Mouse (Mus musculus) left cerebral cortex, postnatal 10 days (tissue): Measurements from ENCODE around the gene Fgfbp3. TPM values are rescaled to one million over a fixed set of nuclear protein-coding genes. Genes with fewer than 3 reads are reported as not detected.
A peak's percentile ranks its signal among the peaks of the same experiment; 100 is the strongest.
"Not testable (repeated sequence)": the region's sequence is repeated elsewhere in the genome, so short reads cannot be mapped to it uniquely, and the experiment has no call there.

ENCODE experiments used
- DNase-seq, 2 experiments: peaks; one replicate each; pipeline ENCODE4 v3.0.0; 2021 to 2022; ENCODE audit warnings: low spot score in 2 of 2, mixed read lengths in 1 of 2; ENCODE audit errors: extremely low spot score in 1 of 2
- intact Hi-C: fragments of 180-260 bp; cut with DNase I; formaldehyde crosslinking; loops from one replicate; pipeline ENCODE4 v1.15.1; 2025
- total RNA-seq, 2 experiments: library from RNA; stranded (reverse); gene quantifications; 2 replicates each; pipeline ENCODE4 v1.2.3; 2021

Fgfbp3 gene
- 10 to 100 TPM; 10.2 to 10.6 TPM for total RNA-seq

DNA sequence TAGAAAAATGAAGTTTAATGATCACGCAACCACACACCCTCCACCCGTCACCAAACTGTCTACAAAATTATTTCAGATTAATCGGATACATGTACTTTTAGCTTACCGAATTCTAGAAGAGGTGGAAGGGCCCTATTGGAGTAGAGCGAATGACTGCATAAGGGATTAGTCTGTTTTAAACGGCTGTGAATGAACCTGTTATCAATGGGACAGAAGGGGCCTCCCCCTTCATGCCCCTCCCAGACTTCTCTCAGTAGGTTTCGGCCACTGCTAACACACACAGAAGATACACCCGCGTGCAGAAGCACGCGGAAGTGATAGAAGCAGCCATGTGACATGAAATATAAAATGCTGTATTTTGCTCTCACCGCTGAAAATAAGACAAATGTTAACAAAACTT, at the start of gene Fgfbp3:
Fgfbp3 (minus strand) TSS at position 150 of the 400 bp plus-strand sequence.
- intact Hi-C loops = loop anchor here (2.0 kb wide), 1 partner anchor 457 kb away; the partner anchor contains the start of gene Kif11
- DNase-seq = no peak

DNA sequence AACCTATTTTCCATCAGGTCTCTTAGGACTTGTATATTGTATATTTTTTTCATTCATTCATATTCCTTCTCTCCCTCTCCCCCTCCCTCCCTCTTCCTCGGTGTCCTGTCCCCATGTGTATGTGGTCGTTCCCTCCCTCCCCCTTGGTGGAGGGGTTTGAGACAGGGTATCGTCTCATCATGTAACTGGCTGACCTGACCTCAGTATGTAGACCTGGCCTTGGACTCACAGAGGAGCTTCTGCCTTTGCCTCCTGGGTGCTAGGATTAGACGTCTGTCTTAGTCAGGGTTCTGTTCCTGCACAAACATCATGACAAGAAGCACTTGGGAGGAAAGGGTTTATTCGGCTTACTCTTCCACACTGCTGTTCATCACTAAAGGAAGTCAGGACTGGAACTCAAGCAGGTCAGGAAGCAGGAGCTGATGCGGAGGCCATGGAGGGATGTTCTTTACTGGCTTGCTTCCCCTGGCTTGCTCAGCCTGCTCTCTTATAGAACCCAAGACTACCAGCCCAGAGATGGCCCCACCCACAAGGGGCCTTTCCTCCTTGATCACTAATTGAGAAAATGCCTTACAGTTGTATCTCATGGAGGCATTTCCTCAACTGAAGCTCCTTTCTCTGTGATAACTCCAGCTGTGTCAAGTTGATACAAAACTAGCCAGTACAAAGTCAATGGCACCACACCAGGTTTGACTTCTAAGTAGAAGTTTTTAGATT, 43.3 kb upstream of the Fgfbp3 start:
- intact Hi-C loops, DNase-seq: not testable (repeated sequence)

DNA sequence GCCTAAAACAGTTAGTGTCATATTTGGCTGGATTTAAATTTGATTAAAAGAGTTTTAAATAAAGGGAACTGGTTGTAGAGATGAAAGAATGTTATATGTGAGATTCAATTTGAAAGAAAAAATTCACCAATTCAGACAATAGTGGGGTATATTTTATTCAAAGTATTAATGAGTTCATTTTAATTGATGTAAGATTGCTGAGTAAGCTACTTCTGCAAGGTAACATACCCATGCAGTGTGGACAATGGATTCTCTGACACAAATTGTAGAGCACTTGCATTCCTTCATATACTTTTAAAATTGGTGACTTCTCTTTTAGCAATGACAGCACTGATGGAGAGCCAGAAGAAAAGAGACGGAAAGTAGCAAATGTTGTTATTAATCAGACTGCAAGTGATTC, 41.9 kb upstream of the Fgfbp3 start:
- no peak for DNase-seq
- intact Hi-C loops = no loop called here

DNA sequence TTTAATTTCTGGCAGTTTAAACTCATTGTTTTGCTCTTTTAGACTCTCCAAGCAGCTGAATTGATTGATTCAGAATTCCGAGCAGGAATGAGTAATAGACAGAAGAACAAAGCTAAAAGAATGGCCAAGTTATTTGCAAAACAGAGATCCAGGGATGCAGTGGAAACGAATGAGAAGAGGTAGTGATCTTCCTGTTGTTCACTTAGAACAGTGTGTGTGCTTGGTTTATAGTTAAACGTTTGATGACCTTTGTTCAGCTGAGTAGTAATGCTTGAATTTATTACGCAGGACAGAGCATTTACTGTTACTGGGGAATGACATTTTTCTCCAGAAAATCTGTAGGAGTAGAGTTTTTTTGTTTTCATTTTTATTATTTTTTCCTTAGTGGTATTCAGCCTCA, 38.9 kb upstream of the Fgfbp3 start:
- DNase-seq = no peak
- intact Hi-C loops = no loop called here

DNA sequence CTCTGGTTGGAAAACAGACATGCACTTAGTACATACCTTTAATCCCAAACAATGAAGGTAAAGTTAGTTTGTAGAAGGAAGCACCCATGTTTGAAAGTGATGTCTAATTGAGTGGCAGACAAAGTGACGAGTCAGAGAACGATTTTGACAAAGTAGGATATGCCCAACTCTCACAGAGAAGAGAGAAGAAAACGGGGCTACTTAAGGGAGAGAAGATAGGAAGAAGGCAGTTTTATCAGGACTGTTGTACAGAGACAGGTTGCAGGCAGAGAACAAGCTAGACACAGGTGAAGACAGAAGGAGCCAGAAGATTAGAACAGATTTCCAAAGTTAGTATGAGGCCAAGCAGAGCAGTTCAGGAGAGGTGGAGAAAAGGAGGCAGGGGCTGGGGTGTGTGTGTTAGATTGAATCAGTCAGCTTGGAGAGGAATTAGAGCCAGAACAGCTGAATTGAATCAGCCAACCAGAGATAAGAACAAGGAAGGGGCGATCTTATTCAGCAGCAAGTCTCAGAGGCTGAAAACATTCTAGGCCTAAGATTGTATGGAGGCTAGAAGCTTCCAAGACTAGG, 34.3 kb upstream of the Fgfbp3 start:
- DNase-seq = no peak
- intact Hi-C loops = no loop called here

DNA sequence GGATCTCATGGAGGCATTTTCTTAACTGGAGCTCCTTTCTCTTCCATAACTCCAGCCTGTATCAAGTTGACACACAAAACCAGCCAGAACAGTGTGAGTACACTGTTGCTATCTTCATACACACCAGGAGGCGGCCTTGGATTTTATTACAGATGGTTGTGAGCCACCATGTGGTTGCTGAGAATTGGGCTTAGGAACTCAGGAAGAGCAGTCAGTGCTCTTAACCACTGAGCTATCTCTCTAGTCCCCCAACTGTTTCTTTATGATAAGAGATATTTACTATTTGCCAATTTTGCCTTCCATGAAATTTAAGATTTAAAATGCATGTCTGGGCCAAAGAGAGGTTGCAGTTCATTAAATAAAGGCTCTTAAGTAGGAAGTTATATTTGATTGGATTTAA, 20.6 kb upstream of the Fgfbp3 start:
- DNase-seq = no peak
- intact Hi-C loops = no loop called here

DNA sequence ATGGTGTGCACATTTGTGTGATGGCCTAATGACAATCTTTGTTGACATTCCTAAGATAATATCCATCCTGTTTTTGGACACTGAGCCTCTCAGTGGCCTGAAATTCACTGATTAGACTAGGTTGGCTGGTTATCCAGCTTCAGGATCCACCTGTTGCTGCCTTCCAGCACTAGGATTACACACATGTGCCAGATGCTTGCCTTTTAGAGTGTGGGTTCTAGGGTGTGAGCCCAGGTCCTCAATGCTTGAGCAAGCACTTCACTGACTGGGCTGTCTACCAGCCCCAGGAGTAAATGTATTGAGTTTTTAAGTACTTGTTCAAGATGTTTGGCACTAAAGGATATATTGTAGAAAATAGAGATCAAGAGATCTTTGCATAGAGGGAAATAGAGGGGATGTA, 18.6 kb upstream of the Fgfbp3 start:
- DNase-seq = no peak
- intact Hi-C loops = no loop called here

DNA sequence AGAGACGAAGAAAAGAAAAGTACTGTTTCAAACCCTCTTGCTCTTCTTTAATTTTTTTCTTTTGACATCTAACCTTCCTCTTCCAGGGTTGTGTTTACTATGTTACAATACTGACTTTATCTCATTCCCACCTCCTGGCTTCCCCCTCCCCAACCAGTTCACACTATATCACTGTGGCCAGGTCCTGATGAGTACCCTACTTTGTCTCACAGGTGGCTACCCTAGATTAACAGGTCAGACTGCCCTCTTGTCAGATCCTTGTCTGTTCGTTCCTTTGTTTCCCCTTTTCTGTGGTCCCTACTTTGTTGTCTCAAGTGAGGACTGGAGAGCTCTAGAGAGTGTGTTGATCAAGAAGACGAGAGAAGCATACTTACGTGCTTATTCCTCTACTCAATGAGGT, 16.9 kb upstream of the Fgfbp3 start:
- no peak for DNase-seq
- intact Hi-C loops = no loop called here

DNA sequence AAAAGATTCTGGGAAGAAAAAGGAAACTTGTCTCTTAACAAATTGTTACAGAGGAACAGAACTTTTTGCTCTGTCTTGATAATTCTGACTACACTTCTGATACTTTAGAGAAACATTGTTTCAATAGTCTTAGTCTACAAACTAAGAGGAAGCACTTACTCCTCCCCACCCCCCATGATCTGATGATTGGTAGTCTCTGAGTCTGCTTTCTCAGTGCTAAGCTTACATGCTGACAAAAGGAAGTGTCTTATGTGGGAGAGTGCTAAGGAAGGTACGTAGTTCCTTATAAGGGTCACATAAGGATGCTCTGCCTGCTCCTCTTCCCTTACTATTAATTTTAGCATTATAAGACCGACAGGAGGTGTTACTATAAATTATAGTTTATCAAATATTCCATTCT, 13.2 kb upstream of the Fgfbp3 start:
- DNase-seq = no peak
- intact Hi-C loops = no loop called here

DNA sequence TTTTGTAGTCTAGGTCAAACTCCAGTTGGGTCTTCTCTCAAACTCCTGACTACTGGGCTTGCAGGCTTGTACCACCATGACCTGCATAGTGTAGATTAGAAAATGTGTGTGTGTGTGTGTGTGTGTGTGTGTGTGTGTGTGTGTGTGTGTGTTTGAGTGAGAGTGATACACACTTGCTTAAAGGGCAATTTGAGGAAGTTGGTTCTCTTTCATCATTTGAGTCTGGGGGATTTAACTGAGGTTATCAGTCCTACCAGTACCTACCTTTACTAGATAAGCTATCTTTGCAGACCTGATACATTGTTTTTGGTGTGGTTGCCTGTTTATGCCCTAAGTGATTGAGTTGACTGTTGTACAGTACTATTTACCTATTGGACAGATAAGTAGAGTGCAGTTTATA, 12.7 kb upstream of the Fgfbp3 start:
- DNase-seq = no peak
- intact Hi-C loops = no loop called here

DNA sequence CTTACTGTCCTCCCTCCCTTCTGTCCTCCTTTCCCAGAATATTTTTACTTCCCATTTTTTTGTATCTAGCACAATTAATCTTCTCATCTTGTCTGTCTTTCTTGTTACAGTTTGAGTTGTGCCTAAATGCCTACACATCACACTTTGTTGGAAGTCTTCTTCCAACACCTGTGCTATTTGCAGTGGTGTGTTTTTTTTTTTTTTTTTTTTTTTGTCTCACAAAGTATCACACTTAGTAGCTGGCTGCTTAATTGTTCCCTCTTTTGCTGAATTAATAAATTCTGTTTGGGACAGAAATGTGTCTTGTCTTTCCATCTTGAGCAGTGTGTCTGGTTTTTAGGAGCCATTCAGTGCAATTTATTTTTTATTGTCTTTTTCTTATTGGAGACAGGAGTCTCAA, 10.4 kb upstream of the Fgfbp3 start:
- intact Hi-C loops = loop anchor here (5.0 kb wide), 1 partner anchor 337 kb away; no protein-coding TSS in a partner anchor
- DNase-seq = no peak

DNA sequence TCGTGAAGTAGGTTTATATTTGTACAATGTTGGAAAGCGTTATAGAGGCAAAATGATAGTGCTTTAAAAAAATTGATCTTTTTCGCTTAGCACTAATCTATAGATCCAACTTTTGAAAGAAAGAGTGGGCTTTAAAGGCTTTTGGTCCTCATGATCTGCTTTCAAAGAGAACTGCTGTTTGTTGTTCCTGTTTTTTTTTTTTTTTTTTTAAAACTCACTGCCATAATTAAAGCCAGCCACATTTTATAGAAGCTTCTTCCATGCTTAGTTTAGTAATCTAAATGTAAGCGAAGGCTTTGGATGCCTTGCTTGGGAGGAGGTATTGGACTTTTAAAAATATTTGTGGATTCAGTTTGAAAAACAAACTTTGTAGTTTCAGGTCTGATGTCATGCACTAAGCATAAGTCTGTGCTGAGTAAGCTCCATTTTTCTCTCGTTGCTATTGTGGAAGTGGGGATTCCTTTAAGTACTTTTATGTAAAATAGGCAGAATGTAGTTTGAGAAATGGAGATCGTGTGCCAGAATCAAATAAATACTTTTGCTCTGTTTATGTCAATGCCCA, 8.5 kb upstream of the Fgfbp3 start:
- intact Hi-C loops = loop anchor here (5.0 kb wide), 1 partner anchor 339 kb away; no protein-coding TSS in a partner anchor

DNA sequence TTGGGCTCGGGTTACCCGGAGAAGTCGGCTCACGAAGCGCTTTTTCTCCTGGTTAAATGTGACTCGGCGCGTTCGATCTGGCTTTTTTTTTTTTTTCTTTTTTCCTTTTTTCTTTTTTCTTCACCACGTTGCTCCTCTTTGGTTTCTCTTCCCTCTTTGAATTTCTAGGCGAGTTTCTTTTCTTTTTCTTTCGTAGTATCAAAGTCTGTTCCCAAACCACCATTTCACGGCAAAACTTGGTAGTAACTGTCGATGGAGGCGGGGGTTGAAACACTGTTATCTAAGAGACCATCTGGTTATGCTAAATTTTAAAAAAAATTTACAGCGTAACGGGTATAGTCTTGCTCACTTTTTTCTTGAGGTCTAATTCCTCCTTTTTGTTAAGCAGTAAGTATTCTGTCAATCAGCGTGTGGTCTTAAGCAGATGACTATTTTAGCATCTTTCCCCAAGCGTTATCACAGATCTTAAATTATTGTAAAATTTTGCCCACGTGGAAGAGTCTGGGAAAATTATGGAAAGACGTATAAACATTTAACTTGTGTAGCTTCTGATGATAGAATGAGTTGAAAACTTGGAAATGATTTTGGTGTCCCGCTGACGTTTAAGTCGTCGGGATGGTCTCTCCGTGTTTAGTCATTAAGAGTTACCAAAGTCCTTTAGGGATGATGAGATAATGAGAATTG, 7.3 kb upstream of the Fgfbp3 start:
- DNase-seq = no peak
- intact Hi-C loops = loop anchor here (5.0 kb wide), 1 partner anchor 341 kb away; no protein-coding TSS in a partner anchor

More for the DNA sequence above, 8.5 kb upstream of the Fgfbp3 start:
- DNase-seq = no peak

DNA sequence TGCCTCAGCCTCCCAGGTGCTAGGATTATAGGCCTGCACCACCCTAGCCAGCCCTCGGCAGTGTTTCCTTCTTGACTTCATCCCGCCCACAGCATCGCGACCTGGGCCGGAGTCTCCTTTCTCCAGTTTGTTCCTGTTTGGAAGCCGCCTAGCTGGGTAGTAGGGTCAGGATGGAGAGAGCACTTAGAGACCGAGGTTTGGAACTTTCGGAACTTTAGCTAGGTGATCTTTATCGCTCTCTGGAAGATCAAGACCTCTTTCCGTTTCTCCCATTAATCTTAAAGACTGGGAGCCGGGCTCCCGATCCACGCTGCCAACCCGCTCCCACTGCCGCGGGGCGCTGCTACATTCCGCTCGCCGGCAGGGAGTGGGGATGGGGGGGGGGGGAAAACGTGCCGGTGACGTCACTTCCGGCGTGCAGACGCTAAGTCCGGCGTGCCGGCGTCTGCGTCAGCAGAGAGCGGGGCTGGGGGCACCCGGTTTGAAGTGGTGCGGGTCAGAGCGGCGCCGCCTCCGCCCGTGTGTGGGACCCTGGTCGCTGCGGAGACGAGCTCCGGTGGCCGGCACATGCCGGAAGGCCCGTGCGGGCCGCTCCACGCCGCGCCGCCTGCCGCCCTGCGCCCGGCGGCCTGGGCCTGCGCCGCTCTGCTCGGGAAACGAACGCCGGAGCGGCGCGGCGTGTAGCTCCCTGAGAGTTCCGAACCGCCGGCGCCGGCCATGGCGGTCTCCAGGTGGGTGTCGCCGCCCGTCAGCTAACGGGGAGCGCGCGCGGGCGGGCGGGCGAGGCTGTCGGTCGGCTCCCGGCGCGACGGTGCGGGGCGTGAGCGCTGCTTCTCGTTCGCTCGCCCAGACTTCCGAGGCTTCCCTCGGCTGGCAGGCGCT, 6.5 kb upstream of the Fgfbp3 start, which contains the start of gene Btaf1:
Btaf1 (plus strand) TSS at position 409 of the 882 bp plus-strand sequence.
- DNase-seq = peak; percentile 69 to 93
- intact Hi-C loops = loop anchor here (5.0 kb wide), 1 partner anchor 341 kb away; no protein-coding TSS in a partner anchor

DNA sequence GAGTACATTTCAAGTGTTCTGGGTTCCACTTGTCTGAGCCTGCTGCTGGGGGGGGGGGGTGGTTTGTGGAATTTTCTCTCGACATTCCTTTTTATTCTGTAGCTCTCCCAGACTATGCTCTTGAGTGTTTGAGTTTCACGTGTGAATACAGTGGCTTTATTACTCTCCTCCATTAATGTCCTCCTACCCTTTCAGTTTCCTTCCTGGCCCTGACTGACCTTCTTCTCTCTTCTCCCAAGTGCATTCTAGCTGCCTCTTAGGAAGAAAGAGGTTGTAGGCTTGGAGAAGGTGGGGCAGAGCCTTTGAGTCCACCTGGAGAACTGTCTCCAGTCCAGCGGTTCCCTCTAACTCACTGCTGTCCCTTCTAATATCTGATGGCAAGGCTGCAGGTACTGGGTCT, 3.5 kb upstream of the Fgfbp3 start:
- intact Hi-C loops = loop anchor here (5.0 kb wide), 1 partner anchor 36 kb away; no protein-coding TSS in a partner anchor
- DNase-seq = no peak

DNA sequence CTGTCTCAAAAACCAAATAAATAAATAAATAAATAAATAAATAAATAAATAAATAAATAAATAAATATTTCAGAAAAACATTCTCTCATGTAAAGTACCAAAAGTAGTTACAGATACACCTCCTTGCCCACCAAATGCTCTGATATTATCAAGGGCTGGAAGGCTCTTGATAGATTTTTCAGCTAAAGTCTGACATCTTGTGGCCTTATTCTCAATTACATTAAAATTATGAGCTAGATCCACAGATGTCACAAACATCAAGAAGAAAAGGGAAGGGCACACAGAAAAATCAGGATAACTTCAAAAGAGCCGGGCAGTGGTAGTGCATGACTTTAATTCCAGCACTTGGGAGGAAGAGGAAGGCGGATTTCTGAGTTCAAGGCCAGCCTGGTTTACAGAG, 2.6 kb upstream of the Fgfbp3 start:
- intact Hi-C loops = loop anchor here (5.0 kb wide), 1 partner anchor 35 kb away; no protein-coding TSS in a partner anchor
- no peak for DNase-seq

DNA sequence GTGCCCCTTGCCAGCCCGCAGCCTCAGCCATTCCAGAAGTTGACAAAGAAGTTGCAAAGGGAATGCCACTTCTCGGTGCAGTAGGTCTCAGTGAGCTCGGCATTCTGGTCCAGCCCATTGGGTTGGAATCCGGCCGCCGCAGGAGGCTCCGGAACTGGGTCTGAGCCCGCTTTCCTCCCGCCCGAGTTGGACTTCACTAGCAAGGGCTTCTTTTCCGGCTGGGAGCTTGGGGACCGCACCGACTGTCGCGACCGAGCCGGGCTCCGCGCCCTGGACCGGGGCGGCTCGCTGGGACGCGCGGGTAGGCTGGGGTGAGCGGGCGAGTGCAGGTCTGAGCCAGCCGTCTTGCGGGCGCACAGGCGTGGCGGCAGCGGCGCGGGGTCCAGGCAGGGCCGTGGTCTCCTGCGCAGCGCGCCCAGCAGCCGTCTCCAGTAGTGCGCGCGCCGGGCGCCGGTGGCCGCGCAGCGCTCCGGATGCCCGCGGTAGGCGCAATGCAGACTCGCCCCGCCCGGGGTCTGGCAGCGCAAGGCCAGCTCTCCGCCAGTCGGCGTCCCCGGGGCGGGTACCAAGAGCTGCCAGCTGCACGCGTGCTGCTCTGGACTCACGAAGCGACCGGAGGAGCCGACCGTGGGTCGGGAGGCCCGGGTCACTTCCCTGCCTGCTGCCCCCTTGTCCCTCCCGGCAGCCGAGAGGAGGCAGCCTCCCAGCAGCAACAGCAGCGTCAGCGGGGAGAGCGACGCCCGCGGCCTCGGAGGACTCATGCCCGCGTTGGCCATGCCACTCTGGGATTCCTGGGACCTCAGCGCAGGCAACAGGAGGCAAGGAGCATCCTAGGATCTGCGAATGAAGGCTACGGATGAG, 744 bp downstream of the Fgfbp3 start:
- DNase-seq = peak; percentile 59 to 91
- intact Hi-C loops = loop anchor here (2.0 kb wide), 1 partner anchor 458 kb away; the partner anchor contains the start of gene Kif11
